ENCODE assay signal across 19 mouse cellular contexts in the genomic region with DNA sequence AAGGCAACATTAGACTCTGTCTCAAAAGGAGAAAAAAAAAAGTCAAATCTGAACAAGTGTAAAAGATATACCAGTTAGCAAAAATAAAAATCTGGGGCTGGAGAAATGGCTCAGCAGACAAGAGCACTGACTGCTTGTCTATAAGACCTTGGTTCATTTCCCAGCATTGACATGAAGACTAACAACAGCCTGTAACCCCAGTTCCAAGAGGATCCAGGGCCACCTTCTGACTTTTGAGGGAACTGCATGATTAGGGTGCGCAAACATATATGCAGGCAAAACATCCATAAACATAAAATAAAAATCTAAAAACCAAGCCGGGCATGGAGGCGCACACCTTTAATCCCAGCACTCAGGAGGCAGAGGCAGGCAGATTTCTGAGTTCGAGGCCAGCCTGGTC. TPM values are rescaled to one million over a fixed set of nuclear protein-coding genes. Genes with fewer than 3 reads are reported as not detected.
DNase-seq lines count a peak whose midpoint lies in the region; ATAC-seq and TF ChIP-seq lines count a peak whose summit lies in the region.
"Had no signal": no experiment of that assay in that cellular context is flagged by ENCODE, and none has a peak within 500 bp of the region (broad histone marks: within the 10 kb centered on the region; RNA-seq: fewer than 3 reads in every experiment).

No protein-coding gene starts in this region.

- H3K4me3 ChIP-seq in cerebellum, adult 2 months (replicated peaks; ENCODE audit: insufficient read depth, low read depth, low read length), result no peak overlapping the region
- no peak overlapping the region for H3K4me3 ChIP-seq in layer of hippocampus, adult 2 months
- no peak overlapping the region for H3K4me3 ChIP-seq in thymus, adult 2 months (ENCODE audit: control insufficient read depth, insufficient read depth, low read length)
- H3K4me3 ChIP-seq: hindbrain, embryonic 15.5 days; limb, embryonic 10.5 days; lung, embryonic 15.5 days had no signal

- WGBS in cerebellum, adult 2 months, result 93% methylated on average over 4 of the region's 4 CpGs
- 91% methylated on average over 4 of the region's 4 CpGs for WGBS in thymus, adult 2 months

- no peak overlapping the region for H3K27ac ChIP-seq in cerebellum, adult 2 months (ENCODE audit: insufficient read depth, low read length)
- H3K27ac ChIP-seq in layer of hippocampus, adult 2 months, result no peak overlapping the region
- H3K27ac ChIP-seq in thymus, adult 2 months (ENCODE audit: control insufficient read depth, insufficient read depth, low read length), result no peak overlapping the region
- H3K27ac ChIP-seq: hindbrain, embryonic 15.5 days; limb, embryonic 10.5 days; lung, embryonic 15.5 days had no signal

- H3K27me3 ChIP-seq in cerebellum, adult 2 months (ENCODE audit: control insufficient read depth, insufficient read depth, low read length), result no peaks in the 10 kb centered on the region
- no peaks in the 10 kb centered on the region for H3K27me3 ChIP-seq in thymus, adult 2 months (ENCODE audit: control insufficient read depth, insufficient read depth, low read length)
- H3K27me3 ChIP-seq in splenic B cell, adult 2 months (ENCODE audit: control insufficient read depth, insufficient read depth, low read length, poor library complexity, severe bottlenecking), result no peaks in the 10 kb centered on the region
- H3K27me3 ChIP-seq: hindbrain, embryonic 15.5 days; lung, embryonic 15.5 days had no signal

- no peaks in the 10 kb centered on the region for H3K36me3 ChIP-seq in thymus, adult 2 months (ENCODE audit: control insufficient read depth, insufficient read depth, low read length)
- H3K36me3 ChIP-seq in splenic B cell, adult 2 months (ENCODE audit: control insufficient read depth, insufficient read depth, low read length, poor library complexity, severe bottlenecking), result no peaks in the 10 kb centered on the region
- H3K36me3 ChIP-seq: lung, embryonic 15.5 days had no signal

- TF ChIP-seq CTCF in cerebellum, adult 2 months (IDR thresholded peaks at IDR 0.05; ENCODE audit: borderline replicate concordance, insufficient read depth, low read depth, low read length), result peak; percentile 14; the same call in 1 of the 2 replicates
- TF ChIP-seq CTCF in layer of hippocampus, adult 2 months (conservative IDR thresholded peaks at IDR 0.05), result peak; percentile 43
- TF ChIP-seq CTCF in thymus, adult 2 months (IDR thresholded peaks at IDR 0.05; ENCODE audit: borderline replicate concordance, control insufficient read depth, extremely low read depth, insufficient read depth, low read length, poor library complexity), result no peak

- TF ChIP-seq POLR2A in cerebellum, adult 2 months (IDR thresholded peaks at IDR 0.05; ENCODE audit: borderline replicate concordance, insufficient read depth, low read length), result no peak
- TF ChIP-seq POLR2A in thymus, adult 2 months (IDR thresholded peaks at IDR 0.05; ENCODE audit: control insufficient read depth, extremely low read depth, insufficient read depth, low read length, poor library complexity), result no peak

- peaks cover 11% of the 10 kb centered on the region for H3K4me1 ChIP-seq in cerebellum, adult 2 months (ENCODE audit: control insufficient read depth, insufficient read depth, low read length)
- peaks cover 12% of the 10 kb centered on the region for H3K4me1 ChIP-seq in thymus, adult 2 months (replicated peaks; ENCODE audit: control insufficient read depth, insufficient read depth, low read length)

- ATAC-seq in megakaryocyte progenitor cell, adult 5-6 weeks (replicated peaks; ENCODE audit: poor library complexity), result no peak

- no peak for DNase-seq in cerebellum, adult 2 months
- DNase-seq in cerebellum, postnatal 14 days, result no peak
- DNase-seq in layer of hippocampus, adult 2 months (ENCODE audit: low spot score in 2 of 2), result no peak
- DNase-seq in layer of hippocampus, postnatal 36 days, result no peak
- DNase-seq in thymus, postnatal 25 days, result peak; percentile 32
- no peak for DNase-seq in thymus, adult 2 months
- DNase-seq in splenic B cell, adult 2 months (ENCODE audit: low read depth, low spot score), result peak; percentile 26
- DNase-seq: adrenal gland, adult 2 months; layer of hippocampus, adult 9-11 months had no signal

RNA-seq across cellular contexts. Expression of gene Dpep2nb, which starts 0.6 kb away (rescaled TPM):
- polyA plus RNA-seq in cerebellum, adult 2 months (2012; rRNA removed), result 0.13 TPM in 1 of 2 replicates, not detected in the other
- total RNA-seq in layer of hippocampus, adult 2 months (2021), result not detected
- under 1 TPM in 1 of 2 experiments, not detected in 1; 0.32 TPM for total RNA-seq in layer of hippocampus, postnatal 36 days (2021)
- polyA plus RNA-seq in thymus, adult 2 months (2012; rRNA removed), result not detected in 2 replicates
- total RNA-seq in megakaryocyte progenitor cell, adult 5-6 weeks (2015), result not detected in 2 replicates
- not detected in 2 replicates for total RNA-seq in megakaryocyte progenitor cell, adult 5-6 weeks (2017)
- total RNA-seq: adrenal gland, adult 2 months; neutrophil, adult 5-6 weeks had no signal
- polyA plus RNA-seq: adrenal gland, adult 2 months; embryonic facial prominence, embryonic 11.5 days; frontal cortex, adult 2 months; gonadal fat pad, adult 2 months; hindbrain, embryonic 15.5 days; kidney, embryonic 16.5 days; limb, embryonic 10.5 days; lung, embryonic 15.5 days had no signal

RNA-seq across cellular contexts. Expression of gene Ddx28, which starts 5.3 kb away (rescaled TPM):
- polyA plus RNA-seq in cerebellum, adult 2 months (2012; rRNA removed), result 15.2 and 16.0 TPM in 2 replicates
- total RNA-seq in layer of hippocampus, adult 2 months (2021), result 10 to 100 TPM; 12.4 to 14.0 TPM
- total RNA-seq in layer of hippocampus, postnatal 36 days (2021), result 10 to 100 TPM; 11.5 to 14.6 TPM
- polyA plus RNA-seq in thymus, adult 2 months (2012; rRNA removed), result 16.7 and 20.3 TPM in 2 replicates
- total RNA-seq in megakaryocyte progenitor cell, adult 5-6 weeks (2015), result 8.6 and 12.0 TPM in 2 replicates
- total RNA-seq in megakaryocyte progenitor cell, adult 5-6 weeks (2017), result 18.2 and 20.8 TPM in 2 replicates

RNA-seq across cellular contexts. Expression of gene Dus2, which starts 15.3 kb away (rescaled TPM):
- polyA plus RNA-seq in cerebellum, adult 2 months (2012; rRNA removed), result 34.1 and 35.7 TPM in 2 replicates
- total RNA-seq in layer of hippocampus, adult 2 months (2021), result 10 to 100 TPM; 21.0 TPM
- total RNA-seq in layer of hippocampus, postnatal 36 days (2021), result 10 to 100 TPM; 18.9 to 22.6 TPM
- 19.8 and 22.3 TPM in 2 replicates for polyA plus RNA-seq in thymus, adult 2 months (2012; rRNA removed)
- 7.9 and 12.0 TPM in 2 replicates for total RNA-seq in megakaryocyte progenitor cell, adult 5-6 weeks (2015)
- total RNA-seq in megakaryocyte progenitor cell, adult 5-6 weeks (2017), result 10.8 and 20.3 TPM in 2 replicates

RNA-seq across cellular contexts. Expression of gene Dpep3, which starts 27.2 kb away (rescaled TPM):
- not detected in 2 replicates for polyA plus RNA-seq in cerebellum, adult 2 months (2012; rRNA removed)
- not detected for total RNA-seq in layer of hippocampus, adult 2 months (2021)
- total RNA-seq in layer of hippocampus, postnatal 36 days (2021), result not detected
- 0.09 TPM in 1 of 2 replicates, not detected in the other for polyA plus RNA-seq in thymus, adult 2 months (2012; rRNA removed)
- total RNA-seq in megakaryocyte progenitor cell, adult 5-6 weeks (2015), result not detected in 2 replicates
- total RNA-seq in megakaryocyte progenitor cell, adult 5-6 weeks (2017), result not detected in 2 replicates
- total RNA-seq: adrenal gland, adult 2 months; neutrophil, adult 5-6 weeks had no signal
- polyA plus RNA-seq: embryonic facial prominence, embryonic 11.5 days; frontal cortex, adult 2 months; heart, embryonic 16.5 days; hindbrain, embryonic 15.5 days; kidney, embryonic 16.5 days; limb, embryonic 10.5 days; lung, embryonic 15.5 days had no signal

RNA-seq across cellular contexts. Expression of gene Slc12a4, which starts 40.5 kb away (rescaled TPM):
- 34.9 and 36.1 TPM in 2 replicates for polyA plus RNA-seq in cerebellum, adult 2 months (2012; rRNA removed)
- 10 to 100 TPM; 19.4 to 26.6 TPM for total RNA-seq in layer of hippocampus, adult 2 months (2021)
- total RNA-seq in layer of hippocampus, postnatal 36 days (2021), result 10 to 100 TPM; 20.5 to 20.7 TPM
- 69.3 TPM in 2 replicates for polyA plus RNA-seq in thymus, adult 2 months (2012; rRNA removed)
- total RNA-seq in megakaryocyte progenitor cell, adult 5-6 weeks (2015), result 2.0 and 3.5 TPM in 2 replicates
- 7.7 and 8.4 TPM in 2 replicates for total RNA-seq in megakaryocyte progenitor cell, adult 5-6 weeks (2017)

Comparison
In these comparisons a context has a peak if more than half of its experiments do, and no peak if none do; other contexts are left out.
1. DNase-seq: peak in thymus, postnatal 25 days (single experiment) and splenic B cell, adult 2 months (single experiment); none in cerebellum, adult 2 months (0 of 2), cerebellum, postnatal 14 days (0 of 2), layer of hippocampus, adult 2 months (0 of 2), layer of hippocampus, postnatal 36 days (0 of 2) and thymus, adult 2 months (single experiment).